Mouse (Mus musculus) heart, postnatal 0 days (tissue): ENCODE data around the gene Hspb2.

Experiments
- CTCF ChIP-seq: IDR thresholded peaks from 2 replicates; pipeline ENCODE4 v1.5.1; 2016; ENCODE audit warnings: antibody characterized with exemption, control low read depth, low read depth
- EP300 ChIP-seq: IDR thresholded peaks from 2 replicates; pipeline ENCODE4 v1.6.1; 2016; ENCODE audit warnings: antibody characterized with exemption, low read depth

GRCm38 (mm10) chr9:50724147-50724546, 28.0 kb downstream of the Hspb2 start:
- no peak for TF ChIP-seq CTCF
- no peak for TF ChIP-seq EP300
